Mouse (Mus musculus) thymus, adult 2 months (tissue): ENCODE measurements around the gene H1f0. TPM values are rescaled to one million over a fixed set of nuclear protein-coding genes. Genes with fewer than 3 reads are reported as not detected.
"Not testable (repeated sequence)": the region's sequence is repeated elsewhere in the genome, so short reads cannot be mapped to it uniquely, and the experiment has no call there.

Experiments
- DNase-seq: peaks from one replicate; pipeline ENCODE4 v3.0.0; 2021
- H3K27ac ChIP-seq: fragments of 200-500 bp; 2 replicates; pipeline ENCODE4 v1.5.1; 2012; ENCODE audit warnings: low read length, control low read depth; ENCODE audit not compliant: control insufficient read depth, insufficient read depth
- H3K27me3 ChIP-seq: fragments of 200-500 bp; 2 replicates; pipeline ENCODE4 v1.6.1; 2012; ENCODE audit warnings: mild to moderate bottlenecking, low read length, moderate library complexity, mixed read lengths; ENCODE audit not compliant: control insufficient read depth, insufficient read depth
- H3K36me3 ChIP-seq: fragments of 200-500 bp; 2 replicates; pipeline ENCODE4 v1.6.1; 2012; ENCODE audit warnings: mild to moderate bottlenecking, low read length, moderate library complexity; ENCODE audit not compliant: control insufficient read depth, insufficient read depth
- H3K4me1 ChIP-seq: fragments of 200-500 bp; replicated peaks from 2 replicates; pipeline ENCODE4 v1.6.1; 2012; ENCODE audit warnings: low read length; ENCODE audit not compliant: control insufficient read depth, insufficient read depth
- H3K4me3 ChIP-seq: fragments of 200-500 bp; 2 replicates; pipeline ENCODE4 v1.5.1; 2012; ENCODE audit warnings: mild to moderate bottlenecking, low read length, control low read depth, moderate library complexity; ENCODE audit not compliant: control insufficient read depth, insufficient read depth
- CTCF ChIP-seq: fragments of 200-500 bp; IDR thresholded peaks from 2 replicates; pipeline ENCODE4 v1.5.1; 2012; ENCODE audit warnings: mild to moderate bottlenecking, control low read depth, low read length, moderate library complexity, borderline replicate concordance; ENCODE audit not compliant: control insufficient read depth, poor library complexity, insufficient read depth; ENCODE audit errors: extremely low read depth
- POLR2A ChIP-seq: fragments of 200-500 bp; IDR thresholded peaks from 2 replicates; pipeline ENCODE4 v1.6.1; 2012; ENCODE audit warnings: mild to moderate bottlenecking, low read length, control low read depth, moderate library complexity; ENCODE audit not compliant: control insufficient read depth, poor library complexity, insufficient read depth; ENCODE audit errors: extremely low read depth
- WGBS: fragments of 180-500 bp; shearing (Covaris S2); methylation state at CpG from one replicate; pipeline ENCODE4 v1.1.7; 2018; 5-methylcytosine and 5-hydroxymethylcytosine counted together
- polyA plus RNA-seq: library from polyadenylated mRNA; depleted of rRNA; stranded (reverse); fragments of >200 nt; gene quantifications from 2 replicates; pipeline ENCODE4 v1.2.3, GENCODE M21; 2012

The H1f0 gene
- polyA plus RNA-seq, 1 experiment: 35.7 TPM

- peaks cover 29% of the 10 kb centered on the region for H3K4me1 ChIP-seq
- no peak overlapping the region for H3K4me3 ChIP-seq
- 95% methylated on average over 14 of the region's 14 CpGs for WGBS
These were observed 1.5 kb upstream of the H1f0 start for GRCm38 (mm10) chr15:79026511-79027290.

GRCm38 (mm10) chr15:79027291-79028205 lies 702 bp upstream of the H1f0 start:
- TF ChIP-seq POLR2A (no peak), CTCF (no peak)
- H3K4me1 ChIP-seq: peaks cover 29% of the 10 kb centered on the region
- H3K27ac ChIP-seq: no peak overlapping the region
- no peak for DNase-seq
- peak overlapping the region; percentile 57 for H3K4me3 ChIP-seq
- H3K27me3 ChIP-seq: no peaks in the 10 kb centered on the region; the same call in 1 of the 2 replicates
- 13% methylated on average over 46 of the region's 46 CpGs for WGBS
- H3K36me3 ChIP-seq: no peaks in the 10 kb centered on the region

More at GRCm38 (mm10) chr15:79026511-79027290, 1.5 kb upstream of the H1f0 start:
- Histone ChIP-seq H3K36me3 (no peaks in the 10 kb centered on the region), H3K27me3 (no peaks in the 10 kb centered on the region; the same call in 1 of the 2 replicates), H3K27ac (no peak overlapping the region)
- no peak for TF ChIP-seq CTCF
- no peak for TF ChIP-seq POLR2A
- DNase-seq: no peak

- Histone ChIP-seq H3K27ac (no peak overlapping the region), H3K27me3 (no peaks in the 10 kb centered on the region; the same call in 1 of the 2 replicates), H3K36me3 (no peaks in the 10 kb centered on the region), H3K4me1 (peaks cover 29% of the 10 kb centered on the region), H3K4me3 (peak overlapping the region; percentile 57)
- TF ChIP-seq CTCF (no peak), POLR2A (no peak)
- WGBS: 45% methylated on average over 16 of the region's 16 CpGs
- no peak for DNase-seq
These were observed 704 bp downstream of the H1f0 start for GRCm38 (mm10) chr15:79028823-79029484.

- Histone ChIP-seq H3K4me3 (peak overlapping the region; percentile 22; the same call in 1 of the 2 replicates), H3K27me3 (no peaks in the 10 kb centered on the region; the same call in 1 of the 2 replicates), H3K36me3 (no peaks in the 10 kb centered on the region), H3K27ac (peak overlapping the region; percentile 3; the same call in 1 of the 2 replicates), H3K4me1 (peaks cover 29% of the 10 kb centered on the region)
- TF ChIP-seq POLR2A: no peak
- no peak for TF ChIP-seq CTCF
- DNase-seq: no peak
- WGBS: 7% methylated on average over 11 of the region's 11 CpGs
These were observed 1.4 kb downstream of the H1f0 start for GRCm38 (mm10) chr15:79029519-79030241.

- no peak for TF ChIP-seq POLR2A
- TF ChIP-seq CTCF: peak; percentile 50; the same call in 1 of the 2 replicates
- DNase-seq: peak; percentile 38
- Histone ChIP-seq H3K4me3 (peak overlapping the region; percentile 36), H3K36me3 (no peaks in the 10 kb centered on the region), H3K27ac (no peak overlapping the region), H3K4me1 (peaks cover 29% of the 10 kb centered on the region), H3K27me3 (no peaks in the 10 kb centered on the region; the same call in 1 of the 2 replicates)
- 5% methylated on average over 52 of the region's 52 CpGs for WGBS
These were observed 2.5 kb downstream of the H1f0 start for GRCm38 (mm10) chr15:79030551-79031435.

- not testable (repeated sequence) for DNase-seq, H3K36me3 ChIP-seq, H3K4me3 ChIP-seq, H3K27me3 ChIP-seq, H3K27ac ChIP-seq
- peaks cover 29% of the 10 kb centered on the region for H3K4me1 ChIP-seq
- 96% methylated on average over 5 of the region's 5 CpGs for WGBS
These were observed 3.7 kb downstream of the H1f0 start for GRCm38 (mm10) chr15:79031908-79032307.
